Mouse (Mus musculus): ENCODE results near the gene Coq10a. TPM values are rescaled to one million over a fixed set of nuclear protein-coding genes. Genes with fewer than 3 reads are reported as not detected.

The Coq10a gene
- total RNA-seq (2021) = 100 to 1,000 TPM; 208 to 209 TPM
- long read RNA-seq, experiment 1, transcript Coq10a-205 (5 exons, 1,307 nt) = minor isoform, 14 of 383 reads
- long read RNA-seq, experiment 1, transcript Coq10a-201 (5 exons, 1,421 nt) = minor isoform, 10 of 383 reads
- long read RNA-seq, experiment 1, transcript Coq10a-207 (5 exons, 1,434 nt) = major isoform, 334 of 383 reads
- long read RNA-seq, experiment 1, partial matches to known transcripts = 17 of 383 reads
- long read RNA-seq, experiment 1, other reads (novel, unspliced or antisense) = 8 of 383 reads
- long read RNA-seq, experiment 2, transcript Coq10a-201 (5 exons, 1,421 nt) = minor isoform, 7 of 278 reads
- long read RNA-seq, experiment 2, transcript Coq10a-205 (5 exons, 1,307 nt) = minor isoform, 13 of 278 reads
- long read RNA-seq, experiment 2, transcript Coq10a-207 (5 exons, 1,434 nt) = major isoform, 240 of 278 reads
- long read RNA-seq, experiment 2, partial matches to known transcripts = 9 of 278 reads
- long read RNA-seq, experiment 2, other reads (novel, unspliced or antisense) = 9 of 278 reads

GRCm38 (mm10) chr10:128368402-128369217, at the start of gene Coq10a:
Gene Coq10a, minus strand, starts transcription at chr10:128368997.
- peak; percentile 91 to 93 for DNase-seq
- intact Hi-C loops (cut with DNase I) = loop anchor here (1.0 kb wide), 1 partner anchor 90 kb away; no protein-coding TSS in a partner anchor

GRCm38 (mm10) chr10:128414848-128415247, 46.1 kb upstream of the Coq10a start:
- DNase-seq = no peak
- intact Hi-C loops (cut with DNase I) = no loop called here

DNA sequence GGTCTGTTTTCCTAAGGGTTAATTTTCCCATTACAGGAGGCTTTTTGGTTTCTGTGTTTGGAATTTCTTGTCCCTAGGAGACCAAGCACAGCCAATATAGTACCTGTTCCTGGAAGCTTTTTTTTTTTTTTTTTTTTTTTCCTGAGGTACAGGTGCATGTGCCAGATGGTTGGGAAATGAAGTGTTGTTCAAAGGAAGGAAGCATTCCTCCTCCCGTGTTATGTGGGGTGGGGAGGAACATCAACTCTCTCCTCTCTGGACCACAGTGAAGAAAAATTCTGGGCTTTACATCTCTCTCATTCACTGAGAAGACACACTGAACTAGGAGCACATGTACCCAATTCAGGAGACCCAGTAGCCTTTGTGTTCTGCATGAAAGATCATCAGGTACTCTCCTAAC, 44.3 kb upstream of the Coq10a start:
- intact Hi-C loops (cut with DNase I) = loop anchor here (2.0 kb wide), 1 partner anchor 14 kb away; no protein-coding TSS in a partner anchor
- DNase-seq = no peak

DNA sequence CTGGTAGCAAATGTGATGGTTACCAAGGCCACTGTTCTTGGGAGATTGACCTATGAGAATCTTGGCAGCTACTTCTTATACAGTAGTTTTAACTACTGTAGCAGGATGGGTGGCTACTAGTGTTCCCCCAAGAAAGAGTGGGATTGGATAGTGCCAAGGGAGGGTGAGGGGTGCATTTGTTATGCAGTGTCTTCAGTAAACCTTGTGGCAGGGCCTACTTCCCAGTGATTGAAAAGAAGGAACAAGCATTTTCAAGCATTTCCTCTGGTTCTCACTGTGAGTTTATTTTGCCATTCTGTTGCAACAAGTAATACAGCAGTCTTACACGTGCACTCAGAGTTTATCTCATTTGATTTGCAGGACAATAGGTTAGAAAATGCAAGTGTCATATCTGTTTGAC, 43.8 kb upstream of the Coq10a start:
- no peak for DNase-seq
- intact Hi-C loops (cut with DNase I) = loop anchor here (2.0 kb wide), 1 partner anchor 14 kb away; no protein-coding TSS in a partner anchor

- DNase-seq = peak in 1 of 2 experiments; percentile 48
- intact Hi-C loops (cut with DNase I) = loop anchor here (2.0 kb wide), 1 partner anchor 15 kb away; no protein-coding TSS in a partner anchor
Observed at GRCm38 (mm10) chr10:128412055-128412381, 43.2 kb upstream of the Coq10a start.

DNA sequence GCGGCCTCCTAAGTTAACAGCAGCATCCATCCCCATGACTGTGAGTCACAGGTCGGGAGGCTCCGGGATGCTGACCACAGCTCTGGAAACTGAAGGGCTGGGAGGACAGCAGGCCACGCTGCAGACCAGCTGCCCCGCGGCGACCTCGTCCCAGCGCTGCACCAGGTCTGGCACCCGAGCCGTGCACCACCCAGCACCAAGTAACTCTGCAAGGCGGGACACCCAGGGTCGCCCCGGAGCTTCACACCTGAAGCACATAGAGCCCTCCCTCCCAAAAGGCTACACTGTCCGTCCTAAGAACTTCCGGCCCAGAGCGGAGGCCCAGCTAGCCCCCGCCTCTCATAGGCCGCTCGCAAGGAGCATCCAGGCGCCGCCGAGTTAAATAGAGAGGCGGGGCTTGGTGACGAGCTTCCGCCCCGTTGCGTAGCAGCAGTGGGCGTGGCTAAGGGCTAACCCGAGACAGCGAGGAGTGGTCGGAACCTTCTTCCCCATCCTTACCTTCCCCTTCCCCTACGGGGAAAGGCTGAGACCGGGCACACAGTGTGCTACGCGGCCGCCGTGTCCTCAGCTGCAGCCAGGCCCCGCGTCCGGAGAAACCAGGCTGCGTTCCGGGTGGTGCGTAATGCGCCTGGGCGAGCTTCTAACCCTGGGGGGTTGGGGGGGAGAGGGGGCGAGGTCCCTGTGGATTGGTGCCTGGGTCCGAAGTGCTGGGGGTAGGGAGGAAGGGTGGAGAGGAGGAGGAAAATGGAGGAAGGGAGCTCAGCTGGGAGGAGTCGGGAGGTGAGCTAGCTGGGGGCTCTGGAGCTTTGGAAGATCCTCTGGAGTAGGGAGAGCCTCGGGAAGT, 42.6 kb upstream of the Coq10a start, which contains the start of the genes Nabp2 and Rnf41:
Gene Nabp2, minus strand, starts transcription at position 282 of the 844 bp plus-strand sequence.
Gene Rnf41, plus strand, starts transcription at position 447 of the 844 bp plus-strand sequence.
- peak; percentile 97 to 99 for DNase-seq
- intact Hi-C loops (cut with DNase I) = loop anchor here (1.0 to 2.0 kb wide), 2 partner anchors 15 to 44 kb away; no protein-coding TSS in a partner anchor

- no peak for DNase-seq
- intact Hi-C loops (cut with DNase I) = no loop called here
Observed at GRCm38 (mm10) chr10:128410560-128410845, 41.7 kb upstream of the Coq10a start.

DNA sequence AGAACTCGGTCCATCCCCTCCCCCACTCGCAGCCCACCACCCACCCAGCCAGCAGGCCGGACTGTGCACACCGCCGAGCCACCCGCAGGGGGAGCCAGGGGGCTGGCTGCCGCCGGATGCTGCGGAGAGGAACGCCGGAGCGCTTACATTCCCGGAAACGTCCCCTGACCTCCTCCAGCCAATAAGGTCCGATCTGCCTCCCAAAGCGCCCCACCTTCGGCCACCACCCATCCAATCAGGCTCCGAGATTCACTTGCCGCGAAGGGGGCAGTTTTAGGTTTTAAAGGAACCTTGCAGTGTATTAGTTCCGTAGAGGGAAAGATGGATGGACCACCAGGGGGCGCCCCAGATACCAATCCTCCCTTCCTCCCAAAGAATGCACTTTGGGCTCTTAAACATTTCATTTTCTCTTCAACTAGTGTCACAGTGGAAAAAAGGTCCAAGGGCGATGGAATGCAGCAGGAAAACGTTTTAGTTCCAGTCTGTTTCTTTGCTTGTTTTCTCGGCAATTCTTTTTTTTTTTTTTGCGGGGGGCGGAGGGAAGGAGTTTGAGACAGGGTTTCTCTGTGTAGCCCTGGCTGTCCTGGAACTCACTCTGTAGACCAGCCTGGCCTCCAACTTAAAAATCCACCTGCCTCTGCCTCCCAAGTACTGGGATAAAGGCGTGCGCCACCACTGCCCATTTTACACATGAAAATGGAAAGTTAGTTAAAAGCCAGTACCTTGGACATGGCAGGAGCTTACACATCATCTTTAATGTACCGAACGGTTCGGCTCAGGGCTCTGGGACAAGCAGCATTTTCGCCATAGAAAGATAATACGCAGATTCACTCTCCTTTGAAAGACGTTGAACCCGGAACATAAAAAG, 41.1 kb upstream of the Coq10a start:
- DNase-seq = peak; percentile 95
- intact Hi-C loops (cut with DNase I) = loop anchor here (2.0 to 5.0 kb wide), 3 partner anchors 32 to 127 kb away; partner anchors contain the start of gene Ankrd52

DNA sequence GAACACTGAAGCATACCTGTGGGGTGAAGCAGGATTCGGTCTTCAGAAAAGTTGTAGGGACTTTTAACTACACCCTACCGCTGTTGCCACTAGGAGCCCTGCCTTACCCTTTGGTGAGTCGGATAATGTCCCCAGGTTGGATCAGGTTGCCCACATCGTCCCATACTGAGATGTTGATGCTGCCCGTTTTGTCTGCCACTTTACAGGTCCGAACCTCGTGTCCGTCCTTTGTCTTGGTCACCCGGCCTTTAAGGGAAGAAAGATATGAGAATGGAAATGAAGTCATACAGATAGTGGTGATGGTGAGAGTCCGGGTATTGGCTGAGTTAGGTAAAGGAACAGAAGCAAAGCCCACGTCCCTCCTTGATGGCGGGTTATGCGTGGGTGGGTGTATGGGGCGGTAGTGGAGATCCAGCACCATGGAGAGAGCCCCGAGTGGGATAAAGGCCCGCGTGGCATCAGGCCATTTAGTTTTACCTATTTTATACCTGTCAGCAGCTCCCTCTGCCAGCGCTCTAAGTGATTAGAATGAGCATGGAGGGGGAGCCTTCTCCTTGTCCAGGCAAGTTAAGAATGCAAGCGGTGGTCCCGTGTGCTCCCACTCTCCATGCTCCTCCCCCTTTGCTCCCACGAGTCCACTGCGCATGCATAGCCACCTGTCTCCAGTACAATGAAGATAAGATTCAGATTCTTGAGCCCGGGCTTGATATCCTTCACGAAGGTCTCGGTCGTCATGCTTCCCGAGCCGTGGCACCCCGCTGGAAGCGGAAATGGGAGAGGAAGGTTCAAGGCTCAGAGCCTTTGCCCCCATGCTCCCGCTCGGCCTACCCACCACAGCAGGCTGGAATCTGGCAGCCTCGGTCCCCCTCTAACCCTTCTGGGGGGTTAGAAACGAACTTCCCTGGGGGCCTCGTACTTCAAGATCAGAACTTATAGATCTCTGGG, 40.1 kb upstream of the Coq10a start:
- intact Hi-C loops (cut with DNase I) = loop anchor here (2.0 to 5.0 kb wide), 3 partner anchors 32 to 128 kb away; partner anchors contain the start of gene Ankrd52
- DNase-seq = peak in 1 of 2 experiments; percentile 36

DNA sequence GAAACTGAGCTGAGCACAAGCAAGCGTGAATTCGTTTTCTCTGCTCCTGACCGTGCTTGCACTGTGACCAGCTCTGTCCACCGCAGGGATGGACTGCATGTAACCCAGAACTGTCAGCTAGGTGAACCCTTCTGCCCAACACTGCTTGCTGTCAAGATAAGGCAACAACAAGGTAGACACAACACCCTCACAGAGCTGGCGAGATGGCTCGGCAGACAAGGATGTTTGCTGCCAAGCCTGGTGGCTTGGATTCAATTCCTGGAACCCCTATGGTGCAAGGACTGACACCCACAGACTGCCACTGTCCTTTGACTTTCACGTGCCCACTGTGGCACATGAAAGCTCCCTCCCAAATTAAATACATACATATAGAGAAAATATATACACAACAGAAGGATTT, 35.1 kb upstream of the Coq10a start:
- intact Hi-C loops (cut with DNase I) = no loop called here
- DNase-seq = no peak

DNA sequence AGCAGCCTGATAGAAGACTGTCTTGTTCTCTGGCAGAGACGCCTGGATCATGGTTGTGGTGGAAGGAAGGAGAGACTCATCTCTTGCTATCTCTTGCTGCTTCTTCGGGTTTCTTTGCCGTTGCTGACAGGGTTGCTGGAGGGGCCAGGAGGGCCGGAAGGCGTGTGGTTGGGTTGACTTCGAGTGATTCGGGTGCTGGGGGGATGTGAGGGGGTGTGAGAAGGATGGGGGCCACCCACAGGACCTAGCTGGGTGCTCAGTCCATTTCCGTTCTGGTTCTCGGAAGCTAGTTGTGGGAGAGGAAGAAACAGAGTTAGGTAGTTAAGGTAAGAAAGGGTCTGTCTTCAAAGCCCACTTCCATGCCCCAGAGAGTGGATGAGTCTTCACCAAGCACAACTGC, 32.8 kb upstream of the Coq10a start:
- intact Hi-C loops (cut with DNase I) = no loop called here
- no peak for DNase-seq

GRCm38 (mm10) chr10:128401056-128401455, 32.3 kb upstream of the Coq10a start, which contains the start of gene Slc39a5:
Gene Slc39a5, minus strand, starts transcription at chr10:128401229.
- intact Hi-C loops (cut with DNase I) = no loop called here

DNA sequence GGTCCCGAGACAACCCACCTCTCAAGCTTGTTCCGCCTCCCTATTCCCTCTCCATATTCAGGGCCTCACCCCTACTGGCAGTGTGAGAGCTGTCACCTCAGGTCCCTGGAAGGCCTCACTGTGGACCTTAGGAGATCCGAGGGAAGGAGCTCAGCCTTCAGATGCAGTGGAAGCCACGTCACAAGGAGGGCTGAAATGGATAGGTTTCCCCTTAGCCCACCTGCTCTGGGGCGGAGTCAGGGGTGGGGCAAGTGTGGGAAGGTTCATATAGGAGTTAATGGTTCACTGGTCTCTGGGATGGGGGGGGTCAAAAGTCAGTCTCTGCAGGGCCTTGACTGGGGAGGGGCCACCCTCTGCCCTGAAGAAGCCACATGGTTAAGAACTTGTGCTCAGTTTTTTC, 31.5 kb upstream of the Coq10a start:
- no peak for DNase-seq
- intact Hi-C loops (cut with DNase I) = no loop called here

More at GRCm38 (mm10) chr10:128401056-128401455, 32.3 kb upstream of the Coq10a start, which contains the start of gene Slc39a5:
- DNase-seq = no peak

- intact Hi-C loops (cut with DNase I) = no loop called here
- peak; percentile 31 to 55 for DNase-seq
Observed at GRCm38 (mm10) chr10:128397466-128397865, 28.7 kb upstream of the Coq10a start.

GRCm38 (mm10) chr10:128396716-128397264, 28.0 kb upstream of the Coq10a start:
- intact Hi-C loops (cut with DNase I) = no loop called here
- no peak for DNase-seq

DNA sequence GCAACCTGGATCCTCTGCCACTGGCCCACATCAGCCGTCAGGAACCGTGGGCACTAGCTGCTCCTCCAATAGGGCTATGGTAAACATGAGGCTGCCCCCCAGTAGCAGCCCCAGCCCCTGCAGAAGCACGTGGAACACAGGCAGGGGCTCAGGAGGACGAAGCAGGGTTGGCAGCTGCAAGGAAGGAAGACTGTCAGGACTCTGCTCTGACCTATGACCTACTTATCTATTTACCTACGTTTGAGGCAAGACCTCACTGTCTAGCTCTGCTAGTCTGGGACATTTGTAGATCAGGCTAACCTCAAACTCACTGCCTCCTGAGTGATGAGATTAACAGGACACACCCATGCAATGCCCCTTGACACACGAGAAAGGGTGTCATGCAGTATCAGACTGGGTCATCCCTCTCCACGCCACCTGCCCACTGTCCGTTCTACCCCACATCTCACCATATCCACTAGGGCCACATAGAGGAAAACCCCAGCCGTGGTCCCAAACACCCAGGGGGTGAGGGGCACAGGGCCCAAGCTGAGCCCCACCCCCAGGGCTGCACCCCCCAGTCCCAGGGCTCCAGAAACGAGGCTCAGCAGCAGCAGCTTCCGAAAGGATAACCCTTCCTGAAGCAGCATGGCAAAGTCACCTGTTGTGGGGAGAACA, 27.3 kb upstream of the Coq10a start:
- intact Hi-C loops (cut with DNase I) = no loop called here
- no peak for DNase-seq

- peak in 1 of 2 experiments; percentile 32 for DNase-seq
Observed at GRCm38 (mm10) chr10:128391850-128392249, 23.1 kb upstream of the Coq10a start.

More at GRCm38 (mm10) chr10:128391850-128392249, 23.1 kb upstream of the Coq10a start:
- intact Hi-C loops (cut with DNase I) = no loop called here

Measured in heart, postnatal 14 days (tissue).